Mouse (Mus musculus): ENCODE measurements around the gene Rhof. TPM values are rescaled to one million over a fixed set of nuclear protein-coding genes. Genes with fewer than 3 reads are reported as not detected.

The Rhof gene
- polyA plus RNA-seq, 1 experiment from 2014 or later: 2.0 TPM

DNA sequence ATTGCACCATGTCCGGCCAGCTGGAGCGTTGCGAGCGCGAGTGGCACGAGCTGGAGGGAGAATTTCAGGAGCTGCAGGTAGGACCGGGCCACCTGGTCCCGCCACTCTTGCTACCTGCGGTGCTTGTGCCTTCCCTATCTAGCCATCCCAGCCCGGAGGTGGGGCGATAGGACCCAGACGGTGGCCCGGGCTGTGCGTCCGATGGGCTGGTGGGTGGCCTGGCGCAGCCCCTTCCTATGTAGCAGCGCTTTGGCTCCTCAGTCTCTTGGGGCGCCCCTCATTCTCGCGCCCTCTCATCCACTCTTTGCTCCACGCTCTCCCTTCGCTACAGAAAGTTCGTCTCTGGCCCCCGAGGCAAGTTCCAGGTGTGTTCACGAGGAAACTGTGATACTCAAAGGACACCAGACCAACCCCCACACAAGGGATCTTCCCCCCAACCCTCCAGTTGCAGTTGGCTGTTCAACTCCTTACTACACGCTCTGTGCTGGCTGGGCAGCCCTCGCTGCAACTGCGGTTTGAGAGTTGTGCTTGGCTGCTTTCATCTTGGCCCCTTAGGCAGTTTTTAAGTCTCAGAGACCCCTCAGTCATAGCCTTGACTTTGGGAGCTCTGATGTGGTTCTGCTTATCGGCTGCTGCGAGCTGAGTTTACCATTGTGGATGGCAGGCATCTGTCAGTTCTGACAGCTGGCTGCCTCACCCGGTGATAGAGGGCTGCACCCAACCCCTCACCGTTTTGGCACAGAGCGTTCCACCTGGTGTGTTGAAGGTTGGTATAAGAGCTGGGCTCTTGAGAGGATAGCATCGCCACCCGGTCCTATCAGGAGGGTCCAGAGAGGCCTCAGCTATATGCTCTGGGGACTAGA lies 55.8 kb downstream of the Rhof start:
- no peaks in the 10 kb centered on the region for H3K36me3 ChIP-seq (replicated peaks; ENCODE audit: control insufficient read depth, insufficient read depth, low read depth, low read length)
- ATAC-seq (replicated peaks; ENCODE audit: insufficient number of reproducible peaks, low FRiP score, low TSS enrichment, low read depth) (peak; percentile 89), DNase-seq (ENCODE audit: low spot score) (peak; percentile 62)
- H3K4me1 ChIP-seq (ENCODE audit: control insufficient read depth, insufficient read depth, low read length): peaks cover 2% of the 10 kb centered on the region; the same call in 1 of the 2 replicates
- H3K9me3 ChIP-seq (replicated peaks; ENCODE audit: control insufficient read depth, low read length): no peaks in the 10 kb centered on the region
- H3K4me3 ChIP-seq (ENCODE audit: low read depth, low read length): peak overlapping the region; percentile 78
- peak overlapping the region; percentile 97 for H3K4me2 ChIP-seq (ENCODE audit: low read depth, low read length)
- peak overlapping the region; percentile 68 for H3K9ac ChIP-seq (replicated peaks; ENCODE audit: low read length)
- WGBS: 3% methylated on average over 35 of the region's 35 CpGs
- no peak overlapping the region for H3K27ac ChIP-seq (replicated peaks; ENCODE audit: low read depth, low read length)
- no peaks in the 10 kb centered on the region for H3K27me3 ChIP-seq (ENCODE audit: control insufficient read depth, insufficient read depth, low read length)

DNA sequence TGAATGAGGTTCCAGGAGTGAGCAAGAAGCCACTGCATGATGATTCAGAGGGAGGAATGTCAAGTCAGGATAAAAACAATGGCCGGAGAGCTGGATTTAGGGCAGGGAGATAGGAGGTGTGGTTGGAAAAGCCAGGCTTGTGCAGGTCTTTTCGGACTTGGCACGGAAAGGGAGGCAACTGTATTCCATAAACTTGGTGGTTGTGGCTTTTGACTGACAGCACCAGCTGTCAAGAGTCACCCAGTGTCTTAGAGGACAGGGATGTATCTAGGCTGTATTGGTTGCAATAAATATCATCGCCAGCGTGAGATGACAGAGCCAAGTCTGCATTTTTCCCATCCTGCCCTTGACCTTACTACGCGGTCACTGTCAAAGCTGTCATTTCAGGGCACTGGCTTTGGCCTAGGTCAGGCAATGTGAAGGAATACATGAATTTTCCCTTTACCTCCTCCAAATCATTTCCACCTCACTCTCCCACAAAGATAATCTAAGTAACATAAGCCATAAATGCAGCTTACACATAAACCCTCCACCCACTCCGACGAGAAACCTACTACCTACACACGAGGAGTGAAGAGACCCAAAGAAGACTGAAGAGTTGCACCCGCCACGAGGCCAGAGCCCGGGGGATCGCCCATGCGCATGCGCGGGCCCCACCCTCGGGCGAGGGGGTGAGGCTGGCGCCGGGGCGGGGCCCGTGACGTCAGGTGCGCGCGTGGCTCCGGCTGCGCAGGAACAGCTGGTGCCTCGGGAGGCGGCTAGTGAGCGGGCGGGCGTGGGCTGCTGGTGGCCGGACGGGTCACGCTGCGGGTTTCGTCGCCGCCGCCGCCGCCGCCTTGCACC lies 56.7 kb downstream of the Rhof start:
- DNase-seq (ENCODE audit: low spot score): peak; percentile 93
- Histone ChIP-seq H3K9me3 (replicated peaks; ENCODE audit: control insufficient read depth, low read length) (no peaks in the 10 kb centered on the region), H3K9ac (replicated peaks; ENCODE audit: low read length) (peak overlapping the region; percentile 68), H3K4me1 (ENCODE audit: control insufficient read depth, insufficient read depth, low read length) (peaks cover 2% of the 10 kb centered on the region; the same call in 1 of the 2 replicates), H3K27me3 (ENCODE audit: control insufficient read depth, insufficient read depth, low read length) (no peaks in the 10 kb centered on the region), H3K27ac (replicated peaks; ENCODE audit: low read depth, low read length) (no peak overlapping the region), H3K4me2 (ENCODE audit: low read depth, low read length) (peak overlapping the region; percentile 97), H3K4me3 (ENCODE audit: low read depth, low read length) (peak overlapping the region; percentile 78), H3K36me3 (replicated peaks; ENCODE audit: control insufficient read depth, insufficient read depth, low read depth, low read length) (no peaks in the 10 kb centered on the region)
- WGBS: 8% methylated on average over 40 of the region's 45 CpGs
- peak; percentile 86 for ATAC-seq (replicated peaks; ENCODE audit: insufficient number of reproducible peaks, low FRiP score, low TSS enrichment, low read depth)

DNA sequence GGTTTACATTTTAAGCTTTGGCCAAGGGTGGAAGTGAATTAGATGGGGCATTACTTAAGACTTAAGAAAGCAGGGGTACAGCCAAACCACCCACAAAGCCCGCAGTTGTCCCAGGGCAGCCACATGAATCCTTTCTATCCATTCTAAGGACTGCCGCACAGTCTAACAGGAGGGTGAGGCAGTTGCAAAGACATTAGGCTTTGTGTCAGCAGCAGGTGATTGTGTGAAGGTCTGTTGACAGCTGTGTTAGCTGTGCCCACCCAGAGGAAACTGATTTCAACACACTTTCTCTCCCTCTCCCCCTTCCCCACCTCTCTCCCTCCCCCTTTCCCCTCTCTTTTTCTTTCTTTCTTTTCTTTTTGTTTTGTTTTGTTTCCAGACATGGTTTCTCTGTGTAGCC lies 63.8 kb downstream of the Rhof start:
- no peak overlapping the region for H3K9ac ChIP-seq (replicated peaks; ENCODE audit: low read length)
- WGBS: 86% methylated on average over 2 of the region's 2 CpGs

DNA sequence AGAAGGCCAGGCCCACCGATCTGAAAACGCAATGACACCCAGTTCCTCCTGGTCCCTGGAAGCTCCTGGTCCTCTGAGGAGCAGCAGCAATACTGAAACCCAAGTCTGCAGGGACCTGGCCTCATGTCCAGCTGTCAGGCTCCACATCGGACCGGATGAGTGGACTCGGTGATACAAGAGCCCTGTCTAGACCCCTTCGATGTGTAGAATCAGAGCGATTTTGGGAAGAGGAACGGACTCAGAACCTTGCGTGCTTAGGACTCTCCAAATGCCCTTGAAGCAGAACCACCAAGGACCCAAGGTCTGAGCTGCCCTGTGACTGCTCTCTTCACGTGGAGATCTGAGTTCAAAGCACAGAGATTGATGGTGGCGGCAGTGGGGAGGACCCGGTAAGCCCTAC lies 64.4 kb downstream of the Rhof start, which contains the start of gene Tmem120b:
Gene Tmem120b (plus strand): TSS at position 301 of the 400 bp plus-strand sequence.
- H3K9me3 ChIP-seq (replicated peaks; ENCODE audit: control insufficient read depth, low read length): no peaks in the 10 kb centered on the region
- no peak for ATAC-seq (replicated peaks; ENCODE audit: insufficient number of reproducible peaks, low FRiP score, low TSS enrichment, low read depth)
- no peak for DNase-seq (ENCODE audit: low spot score)
- no peak within 1 kb of the TSS for H3K4me3 ChIP-seq (ENCODE audit: low read depth, low read length)
- no peak within 1 kb of the TSS for H3K27ac ChIP-seq (replicated peaks; ENCODE audit: low read depth, low read length)
- H3K36me3 ChIP-seq (replicated peaks; ENCODE audit: control insufficient read depth, insufficient read depth, low read depth, low read length): no peaks in the 10 kb centered on the region
- H3K4me2 ChIP-seq (ENCODE audit: low read depth, low read length): no peak within 1 kb of the TSS
- H3K9ac ChIP-seq (replicated peaks; ENCODE audit: low read length): no peak within 1 kb of the TSS
- WGBS: 88% methylated on average over 12 of the region's 12 CpGs
- H3K27me3 ChIP-seq (ENCODE audit: control insufficient read depth, insufficient read depth, low read length): no peaks in the 10 kb centered on the region
- H3K4me1 ChIP-seq (ENCODE audit: control insufficient read depth, insufficient read depth, low read length): no peaks in the 10 kb centered on the region

More for the DNA sequence above, 63.8 kb downstream of the Rhof start:
- H3K4me2 ChIP-seq (ENCODE audit: low read depth, low read length): no peak overlapping the region
- H3K27me3 ChIP-seq (ENCODE audit: control insufficient read depth, insufficient read depth, low read length): no peaks in the 10 kb centered on the region
- no peaks in the 10 kb centered on the region for H3K36me3 ChIP-seq (replicated peaks; ENCODE audit: control insufficient read depth, insufficient read depth, low read depth, low read length)
- ATAC-seq (replicated peaks; ENCODE audit: insufficient number of reproducible peaks, low FRiP score, low TSS enrichment, low read depth) (no peak), DNase-seq (ENCODE audit: low spot score) (no peak)
- H3K27ac ChIP-seq (replicated peaks; ENCODE audit: low read depth, low read length): no peak overlapping the region
- no peaks in the 10 kb centered on the region for H3K9me3 ChIP-seq (replicated peaks; ENCODE audit: control insufficient read depth, low read length)
- H3K4me1 ChIP-seq (ENCODE audit: control insufficient read depth, insufficient read depth, low read length): no peaks in the 10 kb centered on the region
- no peak overlapping the region for H3K4me3 ChIP-seq (ENCODE audit: low read depth, low read length)

DNA sequence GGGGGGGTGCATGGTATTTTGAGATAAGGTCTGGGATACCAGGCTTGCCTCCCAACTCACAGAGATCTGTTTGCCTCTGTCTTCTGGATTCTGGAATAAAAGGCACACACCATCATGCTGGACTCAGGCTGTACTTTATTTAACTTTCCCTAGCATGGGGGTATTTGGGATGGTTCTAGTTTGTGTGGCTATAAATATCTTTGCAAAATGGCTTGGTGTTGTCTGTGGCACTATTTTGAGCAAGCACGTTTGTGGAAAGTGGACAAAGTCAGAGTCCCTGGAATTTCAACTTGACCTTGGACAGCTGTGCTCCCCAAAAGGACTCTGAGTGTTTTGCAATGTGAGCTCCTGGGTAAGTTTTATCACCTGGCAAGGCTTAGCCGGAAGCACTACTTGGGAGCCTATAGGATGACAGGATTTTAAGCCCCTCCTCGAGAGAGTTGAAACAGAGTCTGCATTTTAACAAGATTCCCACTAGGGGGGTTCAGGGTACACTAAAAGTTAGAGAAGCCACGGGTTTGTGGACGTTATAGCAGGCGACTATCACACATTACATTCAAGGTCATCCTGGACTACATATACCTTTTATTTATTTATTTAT lies 65.0 kb downstream of the Rhof start:
- Histone ChIP-seq H3K27me3 (ENCODE audit: control insufficient read depth, insufficient read depth, low read length) (no peaks in the 10 kb centered on the region), H3K4me1 (ENCODE audit: control insufficient read depth, insufficient read depth, low read length) (no peaks in the 10 kb centered on the region), H3K9me3 (replicated peaks; ENCODE audit: control insufficient read depth, low read length) (no peaks in the 10 kb centered on the region), H3K27ac (replicated peaks; ENCODE audit: low read depth, low read length) (no peak overlapping the region), H3K4me2 (ENCODE audit: low read depth, low read length) (no peak overlapping the region), H3K36me3 (replicated peaks; ENCODE audit: control insufficient read depth, insufficient read depth, low read depth, low read length) (no peaks in the 10 kb centered on the region), H3K4me3 (ENCODE audit: low read depth, low read length) (no peak overlapping the region), H3K9ac (replicated peaks; ENCODE audit: low read length) (no peak overlapping the region)
- WGBS: 24% methylated on average over 6 of the region's 6 CpGs
- DNase-seq (ENCODE audit: low spot score): peak; percentile 74
- ATAC-seq (replicated peaks; ENCODE audit: insufficient number of reproducible peaks, low FRiP score, low TSS enrichment, low read depth): no peak

DNA sequence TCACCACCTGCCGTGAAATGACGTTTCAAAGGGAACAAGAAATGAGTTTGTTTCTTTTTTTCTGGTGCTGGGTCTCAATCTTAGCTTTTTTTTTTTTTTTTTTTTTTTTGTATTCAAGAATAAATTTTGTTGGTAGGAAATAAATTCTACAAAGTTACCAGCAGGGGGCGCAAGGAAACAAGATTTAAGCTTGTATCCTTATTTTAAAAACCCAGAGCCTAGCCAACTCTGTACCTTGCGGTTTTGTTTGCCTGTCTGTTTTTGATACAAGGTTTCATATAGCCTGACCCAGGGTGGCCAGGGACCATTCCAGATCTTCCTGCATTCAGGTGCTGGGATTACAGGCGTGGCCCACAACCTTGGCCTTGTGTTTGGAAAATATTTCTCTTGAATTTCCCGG lies 68.3 kb downstream of the Rhof start:
- H3K36me3 ChIP-seq (replicated peaks; ENCODE audit: control insufficient read depth, insufficient read depth, low read depth, low read length): no peaks in the 10 kb centered on the region
- no peak overlapping the region for H3K4me3 ChIP-seq (ENCODE audit: low read depth, low read length)
- DNase-seq (ENCODE audit: low spot score) (peak; percentile 93), ATAC-seq (replicated peaks; ENCODE audit: insufficient number of reproducible peaks, low FRiP score, low TSS enrichment, low read depth) (no peak; the same call in 1 of the 2 replicates)
- WGBS: 30% methylated on average over 6 of the region's 6 CpGs
- H3K27me3 ChIP-seq (ENCODE audit: control insufficient read depth, insufficient read depth, low read length): no peaks in the 10 kb centered on the region
- no peaks in the 10 kb centered on the region for H3K9me3 ChIP-seq (replicated peaks; ENCODE audit: control insufficient read depth, low read length)
- no peak overlapping the region for H3K9ac ChIP-seq (replicated peaks; ENCODE audit: low read length)
- no peaks in the 10 kb centered on the region for H3K4me1 ChIP-seq (ENCODE audit: control insufficient read depth, insufficient read depth, low read length)
- no peak overlapping the region for H3K4me2 ChIP-seq (ENCODE audit: low read depth, low read length)
- no peak overlapping the region for H3K27ac ChIP-seq (replicated peaks; ENCODE audit: low read depth, low read length)

DNA sequence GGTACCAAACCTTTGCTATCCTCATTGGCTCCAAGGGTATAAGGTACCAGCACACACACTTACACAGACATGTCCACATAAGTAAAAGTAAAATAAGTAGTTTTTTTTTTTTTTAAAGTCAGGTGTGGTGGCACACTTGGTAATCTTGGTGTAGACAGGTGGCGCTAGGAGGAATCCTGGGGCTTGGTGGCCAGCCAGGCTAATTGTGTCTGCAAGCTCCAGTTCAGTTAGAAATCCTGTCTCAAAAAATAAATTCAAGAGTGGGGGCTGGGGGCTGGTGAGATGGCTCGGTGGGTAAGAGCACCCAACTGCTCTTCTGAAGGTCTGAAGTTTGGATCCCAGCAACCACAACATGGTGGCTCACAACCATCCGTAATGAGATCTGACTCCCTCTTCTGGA lies 69.4 kb downstream of the Rhof start:
- Histone ChIP-seq H3K4me2 (ENCODE audit: low read depth, low read length) (no peak overlapping the region), H3K27me3 (ENCODE audit: control insufficient read depth, insufficient read depth, low read length) (no peaks in the 10 kb centered on the region), H3K9me3 (replicated peaks; ENCODE audit: control insufficient read depth, low read length) (no peaks in the 10 kb centered on the region), H3K27ac (replicated peaks; ENCODE audit: low read depth, low read length) (no peak overlapping the region), H3K4me3 (ENCODE audit: low read depth, low read length) (no peak overlapping the region), H3K36me3 (replicated peaks; ENCODE audit: control insufficient read depth, insufficient read depth, low read depth, low read length) (no peaks in the 10 kb centered on the region), H3K9ac (replicated peaks; ENCODE audit: low read length) (no peak overlapping the region), H3K4me1 (ENCODE audit: control insufficient read depth, insufficient read depth, low read length) (no peaks in the 10 kb centered on the region)
- no peak for DNase-seq (ENCODE audit: low spot score)
- ATAC-seq (replicated peaks; ENCODE audit: insufficient number of reproducible peaks, low FRiP score, low TSS enrichment, low read depth): no peak
- 89% methylated on average over 3 of the region's 3 CpGs for WGBS
